Mouse (Mus musculus) hindbrain, postnatal 0 days (tissue): Measurements from ENCODE around the gene Fen1. TPM values are rescaled to one million over a fixed set of nuclear protein-coding genes. Genes with fewer than 3 reads are reported as not detected.
A peak's percentile ranks its signal among the peaks of the same experiment; 100 is the strongest.

Experiments
- ATAC-seq: fragments of 200-750 bp; cut with Nextera tagmentation; 2 replicates; pipeline ENCODE4 v1.8.0; 2017; ENCODE audit warnings: mild to moderate bottlenecking, moderate TSS enrichment, moderate library complexity
- DNase-seq: peaks from one replicate; pipeline ENCODE4 v3.0.0-alpha.2; 2015; ENCODE audit warnings: low spot score
- H3K27ac ChIP-seq: fragments of 300-500 bp; sonication (generic); 2 replicates; pipeline ENCODE4 v1.5.1; 2014; ENCODE audit warnings: mild to moderate bottlenecking
- H3K27me3 ChIP-seq: fragments of 300-500 bp; sonication (generic); 2 replicates; pipeline ENCODE4 v1.6.1; 2014; ENCODE audit warnings: low read length, mixed read lengths; ENCODE audit not compliant: insufficient read depth
- H3K36me3 ChIP-seq: fragments of 300-500 bp; sonication (generic); 2 replicates; pipeline ENCODE4 v1.6.1; 2014; ENCODE audit warnings: low read length, mixed read lengths; ENCODE audit not compliant: insufficient read depth
- H3K4me1 ChIP-seq: fragments of 300-500 bp; sonication (generic); 2 replicates; pipeline ENCODE4 v1.6.1; 2014; ENCODE audit warnings: antibody characterized with exemption, low read length, mixed read lengths; ENCODE audit not compliant: insufficient read depth
- H3K4me2 ChIP-seq: fragments of 300-500 bp; sonication (generic); 2 replicates; pipeline ENCODE4 v1.6.1; 2014; ENCODE audit warnings: low read depth, mild to moderate bottlenecking, low read length, moderate library complexity, mixed read lengths
- H3K4me3 ChIP-seq: fragments of 300-500 bp; sonication (generic); 2 replicates; pipeline ENCODE4 v1.5.1; 2014; ENCODE audit warnings: low read length
- H3K9ac ChIP-seq: fragments of 300-500 bp; sonication (generic); replicated peaks from 2 replicates; pipeline ENCODE4 v1.6.1; 2014; ENCODE audit warnings: mild to moderate bottlenecking, low read length, moderate library complexity, mixed read lengths
- H3K9me3 ChIP-seq: fragments of 300-500 bp; sonication (generic); 2 replicates; pipeline ENCODE4 v1.6.1; 2016; ENCODE audit warnings: low read length, mixed read lengths
- CTCF ChIP-seq: IDR thresholded peaks from 2 replicates; pipeline ENCODE4 v1.5.1; 2016; ENCODE audit warnings: antibody characterized with exemption, control low read depth, low read depth
- WGBS: fragments of 180-500 bp; shearing (Covaris S2); extraction: QIAGEN DNeasy Blood & Tissue Kit; methylation state at CpG from one replicate; pipeline ENCODE4 v1.1.7; 2014; 5-methylcytosine and 5-hydroxymethylcytosine counted together
- polyA plus RNA-seq: library from polyadenylated mRNA; unstranded; fragments of >200 nt; fragmentation: Nextera tagmentation; extraction: Ambion mirVana; gene quantifications from 2 replicates; pipeline ENCODE4 v1.2.1, GENCODE M21; 2015
- total RNA-seq: library from RNA; depleted of rRNA; stranded (reverse); fragments of >200 nt; gene quantifications from 2 replicates; pipeline ENCODE4 v1.2.3, GENCODE M21; 2014; rRNA removed

The Fen1 gene
- total RNA-seq (26.5 and 30.5 TPM in 2 replicates), polyA plus RNA-seq (28.4 and 30.2 TPM in 2 replicates)

GRCm38 (mm10) chr19:10203848-10204615, at the start of gene Fen1, which contains the start of gene Tmem258:
Gene Fen1, minus strand, starts transcription at chr19:10204169.
Gene Tmem258, plus strand, starts transcription at chr19:10204014.
- DNase-seq (peak; percentile 92), ATAC-seq (peak; percentile 94)
- Histone ChIP-seq H3K36me3 (peaks cover 13% of the 10 kb centered on the region), H3K4me2 (peak within 1 kb of the TSS; percentile 87), H3K27me3 (no peaks in the 10 kb centered on the region), H3K4me1 (peaks cover 6% of the 10 kb centered on the region), H3K4me3 (peak within 1 kb of the TSS; percentile 87), H3K27ac (peak within 1 kb of the TSS; percentile 88), H3K9ac (peak within 1 kb of the TSS; percentile 71), H3K9me3 (no peaks in the 10 kb centered on the region)
- under 1% methylated on average over 40 of the region's 40 CpGs for WGBS
- TF ChIP-seq CTCF, result no peak

GRCm38 (mm10) chr19:10248128-10248527, 44.2 kb upstream of the Fen1 start:
- no peaks in the 10 kb centered on the region for H3K4me1 ChIP-seq
- H3K27me3 ChIP-seq, result no peaks in the 10 kb centered on the region
- no peaks in the 10 kb centered on the region for H3K9me3 ChIP-seq
- no peaks in the 10 kb centered on the region for H3K36me3 ChIP-seq
- no peak for DNase-seq
- no peak for ATAC-seq
- no peak overlapping the region for H3K4me3 ChIP-seq
- no peak overlapping the region for H3K4me2 ChIP-seq
- H3K27ac ChIP-seq, result no peak overlapping the region
- no peak overlapping the region for H3K9ac ChIP-seq
- TF ChIP-seq CTCF, result no peak
- WGBS, result 63% methylated on average over 20 of the region's 20 CpGs

DNA sequence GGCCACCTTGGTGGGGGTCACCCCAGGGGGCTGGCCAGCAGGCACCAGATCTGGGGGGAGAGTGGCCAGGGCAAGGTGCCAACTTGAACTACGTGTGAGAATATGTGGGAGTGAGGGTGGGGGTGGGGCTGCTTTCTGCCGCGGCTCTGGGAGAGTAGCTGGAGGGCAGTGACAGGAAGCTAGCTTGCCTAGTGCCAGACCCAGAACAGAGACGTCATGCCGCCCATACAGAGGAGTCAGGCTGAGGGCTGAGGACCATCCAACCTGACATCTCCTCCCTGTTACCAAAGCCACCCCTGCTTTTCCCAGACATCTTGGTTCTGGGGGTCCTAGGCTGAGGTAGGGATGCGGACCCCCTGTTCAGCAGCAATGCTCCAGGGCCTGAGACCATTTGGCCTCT, 43.2 kb upstream of the Fen1 start:
- no peak overlapping the region for H3K27ac ChIP-seq
- ATAC-seq, result no peak
- WGBS, result 34% methylated on average over 6 of the region's 6 CpGs

GRCm38 (mm10) chr19:10244183-10244582, 40.2 kb upstream of the Fen1 start:
- no peaks in the 10 kb centered on the region for H3K36me3 ChIP-seq
- ATAC-seq (no peak), DNase-seq (peak; percentile 55)
- H3K9me3 ChIP-seq, result no peaks in the 10 kb centered on the region
- no peaks in the 10 kb centered on the region for H3K27me3 ChIP-seq
- H3K4me2 ChIP-seq, result no peak overlapping the region
- 29% methylated on average over 3 of the region's 3 CpGs for WGBS
- no peak overlapping the region for H3K4me3 ChIP-seq
- peak; percentile 61 for TF ChIP-seq CTCF
- 0 out of 2 replicates have a peak, but pooled peaks cover 5% of the 10 kb centered on the region for H3K4me1 ChIP-seq
- H3K27ac ChIP-seq, result no peak overlapping the region
- no peak overlapping the region for H3K9ac ChIP-seq

More for the DNA sequence above, 43.2 kb upstream of the Fen1 start:
- Histone ChIP-seq H3K4me1 (no peaks in the 10 kb centered on the region), H3K4me3 (no peak overlapping the region), H3K4me2 (no peak overlapping the region), H3K36me3 (no peaks in the 10 kb centered on the region), H3K9ac (no peak overlapping the region), H3K27me3 (no peaks in the 10 kb centered on the region), H3K9me3 (no peaks in the 10 kb centered on the region)
- no peak for TF ChIP-seq CTCF
- DNase-seq, result no peak

GRCm38 (mm10) chr19:10242916-10243315, 38.9 kb upstream of the Fen1 start:
- Histone ChIP-seq H3K27me3 (no peaks in the 10 kb centered on the region), H3K36me3 (no peaks in the 10 kb centered on the region), H3K9ac (no peak overlapping the region), H3K4me3 (no peak overlapping the region), H3K4me2 (no peak overlapping the region), H3K27ac (no peak overlapping the region), H3K9me3 (no peaks in the 10 kb centered on the region), H3K4me1 (0 out of 2 replicates have a peak, but pooled peaks cover 5% of the 10 kb centered on the region)
- no peak for DNase-seq
- TF ChIP-seq CTCF, result no peak
- no peak for ATAC-seq
- WGBS, result 8% methylated on average over 8 of the region's 8 CpGs

DNA sequence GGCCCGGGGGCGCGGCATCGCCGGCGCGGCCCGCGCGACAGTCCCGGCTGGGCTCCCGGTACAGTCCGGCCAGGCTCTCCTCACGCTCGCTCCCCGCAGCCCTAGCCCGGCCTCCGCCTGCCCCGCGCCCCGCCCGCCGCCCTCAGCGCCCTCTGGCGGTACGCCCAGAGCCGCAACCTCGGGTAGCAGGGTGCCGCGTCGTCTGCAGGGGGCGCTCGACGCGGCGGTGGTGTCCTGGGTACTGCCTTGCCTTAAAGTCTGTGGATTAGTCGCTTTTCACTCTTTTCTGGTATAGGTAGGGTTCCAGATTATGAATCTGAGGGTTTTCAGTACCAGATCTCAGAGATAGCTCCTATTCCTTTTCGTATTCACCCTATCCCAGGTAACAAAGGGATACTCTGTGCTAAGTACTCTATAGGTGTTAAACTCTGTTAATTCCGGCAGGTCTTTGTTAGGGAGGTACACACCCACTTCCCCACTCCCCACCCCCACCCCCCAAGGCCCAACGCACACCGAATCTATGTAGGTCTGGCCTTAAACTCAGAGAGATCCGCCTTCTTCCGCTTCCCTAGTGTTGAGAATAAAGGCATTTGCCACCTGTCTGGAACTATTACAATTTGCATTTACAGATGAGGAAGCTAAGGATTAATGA, 36.8 kb upstream of the Fen1 start, which contains the start of gene Myrf:
Myrf (minus strand) TSS at position 95 of the 652 bp plus-strand sequence.
- TF ChIP-seq CTCF, result peak; percentile 73
- Histone ChIP-seq H3K36me3 (no peaks in the 10 kb centered on the region), H3K27me3 (no peaks in the 10 kb centered on the region), H3K4me3 (peak within 1 kb of the TSS; percentile 38), H3K4me2 (peak within 1 kb of the TSS; percentile 69), H3K9me3 (no peaks in the 10 kb centered on the region), H3K4me1 (0 out of 2 replicates have a peak, but pooled peaks cover 5% of the 10 kb centered on the region), H3K9ac (peak within 1 kb of the TSS; percentile 43), H3K27ac (no peak within 1 kb of the TSS)
- WGBS, result 10% methylated on average over 43 of the region's 43 CpGs
- DNase-seq (peak; percentile 82), ATAC-seq (peak; percentile 80)
